Mouse (Mus musculus): Measurements from ENCODE around the gene Btbd11. TPM values are rescaled to one million over a fixed set of nuclear protein-coding genes. Genes with fewer than 3 reads are reported as not detected.

Btbd11 gene
- polyA plus RNA-seq, 1 experiment from 2014 or later: 4.4 TPM

DNA sequence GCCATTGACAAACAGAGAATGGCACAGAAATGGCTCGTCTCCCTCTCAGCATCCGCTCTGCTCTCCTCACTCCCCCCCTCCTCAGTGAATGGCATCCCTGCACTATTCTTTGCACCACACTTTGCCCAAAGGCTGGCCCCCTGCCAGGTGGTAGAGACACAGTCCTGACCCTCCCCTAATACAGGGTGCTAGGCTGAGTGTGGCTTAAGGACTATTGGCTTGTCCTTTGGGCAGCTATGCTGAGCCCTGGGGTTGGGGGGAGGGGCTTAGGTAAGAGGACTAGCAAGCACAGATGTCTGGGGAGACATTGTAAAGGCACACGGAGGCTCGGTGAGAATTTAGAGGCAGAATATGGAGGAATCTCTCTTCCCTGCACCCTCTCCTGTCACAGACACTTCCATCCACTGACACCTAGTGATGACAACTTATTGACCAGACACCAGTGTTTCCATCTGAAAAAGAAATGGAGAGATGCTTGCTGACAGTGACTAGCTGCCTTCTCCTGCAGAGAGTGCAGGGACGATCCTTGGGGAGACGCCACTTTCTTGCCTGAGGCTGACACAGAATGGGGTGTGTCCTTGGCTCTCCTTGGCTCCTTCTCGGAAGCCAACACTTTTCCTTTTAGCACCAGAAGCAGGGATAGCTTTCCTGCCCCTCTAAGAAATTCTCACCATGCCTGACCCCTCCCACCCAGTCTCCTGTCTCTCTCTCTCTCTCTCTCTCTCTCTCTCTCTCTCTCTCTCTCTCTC lies 138.8 kb downstream of the Btbd11 start:
- ATAC-seq (replicated peaks; ENCODE audit: insufficient number of reproducible peaks, low FRiP score, low TSS enrichment, low read depth) (no peak), DNase-seq (ENCODE audit: low spot score) (no peak)
- WGBS: 26% methylated on average over 7 of the region's 7 CpGs
- no peak overlapping the region for H3K9ac ChIP-seq (replicated peaks; ENCODE audit: low read length)
- H3K4me3 ChIP-seq (ENCODE audit: low read depth, low read length): no peak overlapping the region
- no peak overlapping the region for H3K27ac ChIP-seq (replicated peaks; ENCODE audit: low read depth, low read length)
- no peaks in the 10 kb centered on the region for H3K36me3 ChIP-seq (replicated peaks; ENCODE audit: control insufficient read depth, insufficient read depth, low read depth, low read length)
- no peak overlapping the region for H3K4me2 ChIP-seq (ENCODE audit: low read depth, low read length)
- H3K4me1 ChIP-seq (ENCODE audit: control insufficient read depth, insufficient read depth, low read length): no peaks in the 10 kb centered on the region; the same call in 1 of the 2 replicates
- H3K27me3 ChIP-seq (ENCODE audit: control insufficient read depth, insufficient read depth, low read length): no peaks in the 10 kb centered on the region
- no peaks in the 10 kb centered on the region for H3K9me3 ChIP-seq (replicated peaks; ENCODE audit: control insufficient read depth, low read length)

DNA sequence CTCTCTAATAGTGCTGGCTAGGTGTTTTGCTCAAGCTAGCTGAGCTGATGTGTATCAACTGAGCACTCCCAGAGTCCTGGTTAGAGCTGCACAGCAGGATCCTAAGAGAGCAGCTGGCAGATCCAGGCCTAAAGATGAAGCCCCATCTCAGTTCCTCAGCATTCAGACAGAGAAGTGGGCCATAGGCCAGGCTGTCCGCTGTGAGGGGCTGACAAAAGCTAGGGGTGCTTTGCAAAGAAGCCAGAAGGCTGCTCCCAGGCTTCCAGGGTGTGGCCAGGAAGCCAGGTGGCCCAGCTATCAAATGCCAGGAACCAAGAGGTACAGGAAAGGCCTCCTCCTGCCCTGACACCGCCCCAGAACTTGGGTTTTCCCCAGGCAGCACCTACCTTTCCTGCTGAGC lies 140.0 kb downstream of the Btbd11 start:
- WGBS: 59% methylated on average over 2 of the region's 2 CpGs
- no peak for DNase-seq (ENCODE audit: low spot score)
- Histone ChIP-seq H3K36me3 (replicated peaks; ENCODE audit: control insufficient read depth, insufficient read depth, low read depth, low read length) (no peaks in the 10 kb centered on the region), H3K27me3 (ENCODE audit: control insufficient read depth, insufficient read depth, low read length) (no peaks in the 10 kb centered on the region), H3K4me3 (ENCODE audit: low read depth, low read length) (no peak overlapping the region), H3K4me1 (ENCODE audit: control insufficient read depth, insufficient read depth, low read length) (no peaks in the 10 kb centered on the region; the same call in 1 of the 2 replicates), H3K4me2 (ENCODE audit: low read depth, low read length) (no peak overlapping the region), H3K27ac (replicated peaks; ENCODE audit: low read depth, low read length) (no peak overlapping the region), H3K9ac (replicated peaks; ENCODE audit: low read length) (no peak overlapping the region), H3K9me3 (replicated peaks; ENCODE audit: control insufficient read depth, low read length) (no peaks in the 10 kb centered on the region)
- ATAC-seq (replicated peaks; ENCODE audit: insufficient number of reproducible peaks, low FRiP score, low TSS enrichment, low read depth): no peak

DNA sequence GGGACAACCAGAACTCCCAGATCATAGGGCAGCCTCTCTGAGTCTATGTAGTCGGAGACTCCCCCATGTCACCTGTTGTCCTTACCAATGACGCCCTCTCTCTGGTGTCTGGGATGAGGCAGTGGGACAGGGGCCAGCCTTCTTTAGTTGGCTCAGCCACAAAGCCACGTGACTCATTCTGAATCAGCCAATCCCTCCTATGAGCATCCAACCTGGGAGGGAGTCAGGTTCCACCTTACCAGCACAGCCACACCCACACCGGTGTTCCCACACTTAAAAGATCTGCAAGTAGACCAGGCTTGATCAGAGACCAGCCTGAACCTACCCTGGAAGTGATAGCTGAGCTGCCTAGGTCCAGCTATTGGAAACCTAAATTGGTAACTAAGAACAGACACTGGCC lies 141.1 kb downstream of the Btbd11 start:
- no peak overlapping the region for H3K9ac ChIP-seq (replicated peaks; ENCODE audit: low read length)
- no peaks in the 10 kb centered on the region for H3K9me3 ChIP-seq (replicated peaks; ENCODE audit: control insufficient read depth, low read length)
- H3K4me3 ChIP-seq (ENCODE audit: low read depth, low read length): no peak overlapping the region
- no peaks in the 10 kb centered on the region for H3K36me3 ChIP-seq (replicated peaks; ENCODE audit: control insufficient read depth, insufficient read depth, low read depth, low read length)
- H3K27ac ChIP-seq (replicated peaks; ENCODE audit: low read depth, low read length): no peak overlapping the region
- 66% methylated on average over 4 of the region's 4 CpGs for WGBS
- H3K4me1 ChIP-seq (ENCODE audit: control insufficient read depth, insufficient read depth, low read length): no peaks in the 10 kb centered on the region; the same call in 1 of the 2 replicates
- H3K4me2 ChIP-seq (ENCODE audit: low read depth, low read length): no peak overlapping the region
- H3K27me3 ChIP-seq (ENCODE audit: control insufficient read depth, insufficient read depth, low read length): no peaks in the 10 kb centered on the region
- DNase-seq (ENCODE audit: low spot score) (no peak), ATAC-seq (replicated peaks; ENCODE audit: insufficient number of reproducible peaks, low FRiP score, low TSS enrichment, low read depth) (no peak)

- no peak for DNase-seq (ENCODE audit: low spot score)
- no peak overlapping the region for H3K4me3 ChIP-seq (ENCODE audit: low read depth, low read length)
- ATAC-seq (replicated peaks; ENCODE audit: insufficient number of reproducible peaks, low FRiP score, low TSS enrichment, low read depth): no peak
- no peaks in the 10 kb centered on the region for H3K9me3 ChIP-seq (replicated peaks; ENCODE audit: control insufficient read depth, low read length)
- H3K27ac ChIP-seq (replicated peaks; ENCODE audit: low read depth, low read length): no peak overlapping the region
- H3K27me3 ChIP-seq (ENCODE audit: control insufficient read depth, insufficient read depth, low read length): no peaks in the 10 kb centered on the region
- H3K4me2 ChIP-seq (ENCODE audit: low read depth, low read length): no peak overlapping the region
- H3K36me3 ChIP-seq (replicated peaks; ENCODE audit: control insufficient read depth, insufficient read depth, low read depth, low read length): no peaks in the 10 kb centered on the region
- no peaks in the 10 kb centered on the region for H3K4me1 ChIP-seq (ENCODE audit: control insufficient read depth, insufficient read depth, low read length)
- 75% methylated on average over 7 of the region's 7 CpGs for WGBS
- H3K9ac ChIP-seq (replicated peaks; ENCODE audit: low read length): no peak overlapping the region
Observed at GRCm38 (mm10) chr10:85533192-85533710, 146.6 kb downstream of the Btbd11 start.

- Histone ChIP-seq H3K27me3 (ENCODE audit: control insufficient read depth, insufficient read depth, low read length) (no peaks in the 10 kb centered on the region), H3K27ac (replicated peaks; ENCODE audit: low read depth, low read length) (no peak overlapping the region), H3K9ac (replicated peaks; ENCODE audit: low read length) (no peak overlapping the region), H3K9me3 (replicated peaks; ENCODE audit: control insufficient read depth, low read length) (no peaks in the 10 kb centered on the region), H3K4me1 (ENCODE audit: control insufficient read depth, insufficient read depth, low read length) (no peaks in the 10 kb centered on the region), H3K36me3 (replicated peaks; ENCODE audit: control insufficient read depth, insufficient read depth, low read depth, low read length) (no peaks in the 10 kb centered on the region), H3K4me2 (ENCODE audit: low read depth, low read length) (no peak overlapping the region), H3K4me3 (ENCODE audit: low read depth, low read length) (no peak overlapping the region)
- DNase-seq (ENCODE audit: low spot score) (no peak), ATAC-seq (replicated peaks; ENCODE audit: insufficient number of reproducible peaks, low FRiP score, low TSS enrichment, low read depth) (no peak)
- 82% methylated on average over 11 of the region's 11 CpGs for whole genome bisulfite sequencing
Observed at GRCm38 (mm10) chr10:85538051-85538753, 151.6 kb downstream of the Btbd11 start.

DNA sequence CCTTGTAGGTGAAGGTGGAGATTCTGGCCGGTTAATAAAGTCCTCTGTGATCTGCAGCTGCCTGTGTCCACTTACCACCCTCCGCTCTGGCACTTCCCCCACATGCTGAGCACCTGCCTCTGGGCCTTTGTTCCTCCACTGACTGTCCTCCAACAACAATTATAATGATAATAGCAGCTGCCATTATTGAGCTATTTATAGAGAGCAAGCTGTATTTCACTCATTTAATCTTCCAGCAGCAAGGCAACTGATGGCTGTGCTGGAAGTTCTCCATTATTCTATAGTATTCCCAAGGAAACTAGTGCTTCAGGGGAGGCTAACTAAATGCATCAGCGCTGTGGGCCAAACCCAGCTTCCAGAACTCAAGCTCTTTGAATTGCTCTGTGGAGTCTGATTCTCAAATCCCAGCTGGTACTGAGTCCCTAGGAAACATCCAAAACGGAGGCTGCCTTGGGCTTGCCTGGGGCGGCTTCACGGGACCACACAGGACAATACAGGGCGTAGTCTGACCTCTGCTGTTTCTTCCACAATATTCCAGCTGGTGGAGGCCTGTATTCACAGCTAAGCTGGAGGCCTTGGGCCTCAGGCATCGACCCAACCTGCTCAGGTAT lies 153.0 kb downstream of the Btbd11 start:
- DNase-seq (ENCODE audit: low spot score): no peak
- Histone ChIP-seq H3K4me2 (ENCODE audit: low read depth, low read length) (no peak overlapping the region), H3K4me3 (ENCODE audit: low read depth, low read length) (no peak overlapping the region), H3K27ac (replicated peaks; ENCODE audit: low read depth, low read length) (no peak overlapping the region), H3K36me3 (replicated peaks; ENCODE audit: control insufficient read depth, insufficient read depth, low read depth, low read length) (no peaks in the 10 kb centered on the region), H3K9ac (replicated peaks; ENCODE audit: low read length) (no peak overlapping the region), H3K27me3 (ENCODE audit: control insufficient read depth, insufficient read depth, low read length) (no peaks in the 10 kb centered on the region), H3K4me1 (ENCODE audit: control insufficient read depth, insufficient read depth, low read length) (no peaks in the 10 kb centered on the region), H3K9me3 (replicated peaks; ENCODE audit: control insufficient read depth, low read length) (no peaks in the 10 kb centered on the region)
- peak; percentile 68; the same call in 1 of the 2 replicates for ATAC-seq (replicated peaks; ENCODE audit: insufficient number of reproducible peaks, low FRiP score, low TSS enrichment, low read depth)
- 22% methylated on average over 8 of the region's 8 CpGs for WGBS

DNA sequence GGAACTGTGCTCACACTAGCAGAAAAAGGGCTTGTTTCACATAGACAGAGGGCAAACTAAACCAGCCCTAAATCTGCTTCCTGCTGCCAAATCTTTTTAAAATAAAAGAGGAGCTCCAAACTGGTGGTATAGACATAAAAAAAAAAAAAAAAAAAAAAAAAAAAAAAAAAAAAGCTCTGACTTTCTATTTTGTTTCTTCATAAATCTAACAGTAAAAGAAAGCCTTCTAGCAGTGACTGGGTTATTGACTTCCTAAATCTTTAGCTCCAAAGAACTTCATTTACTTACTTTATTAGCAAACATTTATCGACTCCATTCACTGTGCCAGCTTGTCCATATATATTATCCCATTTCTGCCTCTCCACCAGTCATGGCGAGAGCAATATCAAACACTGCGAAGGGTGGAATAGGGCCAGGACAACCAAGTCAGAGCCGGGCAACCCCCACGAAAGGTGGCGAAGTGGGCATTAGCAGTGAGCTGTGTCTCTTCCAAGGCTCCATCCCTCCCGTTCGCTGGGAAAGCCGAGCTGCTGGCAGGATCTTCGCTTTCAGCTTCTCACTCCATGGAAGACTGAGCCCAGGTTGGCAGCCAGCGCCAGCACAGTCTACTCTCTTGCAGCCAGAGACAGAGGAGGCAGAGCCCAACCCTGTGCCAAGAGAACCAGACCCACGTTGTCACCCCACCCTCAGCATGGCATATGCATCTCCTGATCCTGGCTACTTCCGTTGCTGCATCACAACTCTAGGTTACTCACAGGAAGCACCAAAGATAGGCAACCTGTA lies 153.9 kb downstream of the Btbd11 start:
- Histone ChIP-seq H3K9me3 (replicated peaks; ENCODE audit: control insufficient read depth, low read length) (no peaks in the 10 kb centered on the region), H3K9ac (replicated peaks; ENCODE audit: low read length) (no peak overlapping the region), H3K4me3 (ENCODE audit: low read depth, low read length) (no peak overlapping the region), H3K27me3 (ENCODE audit: control insufficient read depth, insufficient read depth, low read length) (no peaks in the 10 kb centered on the region), H3K4me2 (ENCODE audit: low read depth, low read length) (no peak overlapping the region), H3K27ac (replicated peaks; ENCODE audit: low read depth, low read length) (no peak overlapping the region), H3K36me3 (replicated peaks; ENCODE audit: control insufficient read depth, insufficient read depth, low read depth, low read length) (no peaks in the 10 kb centered on the region), H3K4me1 (ENCODE audit: control insufficient read depth, insufficient read depth, low read length) (peaks cover 4% of the 10 kb centered on the region; the same call in 1 of the 2 replicates)
- no peak for ATAC-seq (replicated peaks; ENCODE audit: insufficient number of reproducible peaks, low FRiP score, low TSS enrichment, low read depth)
- 91% methylated on average over 13 of the region's 13 CpGs for WGBS
- no peak for DNase-seq (ENCODE audit: low spot score)
